Mouse (Mus musculus) T-cell, adult 2 months (primary cell): ENCODE measurements around the gene Pitpnm3.

Experiments used
- DNase-seq: peaks from one replicate; pipeline ENCODE4 v3.0.0; 2022; ENCODE audit warnings: low spot score

Pitpnm3 gene

GRCm38 (mm10) chr11:72050895-72051858 is 84.4 kb downstream of the Pitpnm3 start:
- DNase-seq, result no peak

DNA sequence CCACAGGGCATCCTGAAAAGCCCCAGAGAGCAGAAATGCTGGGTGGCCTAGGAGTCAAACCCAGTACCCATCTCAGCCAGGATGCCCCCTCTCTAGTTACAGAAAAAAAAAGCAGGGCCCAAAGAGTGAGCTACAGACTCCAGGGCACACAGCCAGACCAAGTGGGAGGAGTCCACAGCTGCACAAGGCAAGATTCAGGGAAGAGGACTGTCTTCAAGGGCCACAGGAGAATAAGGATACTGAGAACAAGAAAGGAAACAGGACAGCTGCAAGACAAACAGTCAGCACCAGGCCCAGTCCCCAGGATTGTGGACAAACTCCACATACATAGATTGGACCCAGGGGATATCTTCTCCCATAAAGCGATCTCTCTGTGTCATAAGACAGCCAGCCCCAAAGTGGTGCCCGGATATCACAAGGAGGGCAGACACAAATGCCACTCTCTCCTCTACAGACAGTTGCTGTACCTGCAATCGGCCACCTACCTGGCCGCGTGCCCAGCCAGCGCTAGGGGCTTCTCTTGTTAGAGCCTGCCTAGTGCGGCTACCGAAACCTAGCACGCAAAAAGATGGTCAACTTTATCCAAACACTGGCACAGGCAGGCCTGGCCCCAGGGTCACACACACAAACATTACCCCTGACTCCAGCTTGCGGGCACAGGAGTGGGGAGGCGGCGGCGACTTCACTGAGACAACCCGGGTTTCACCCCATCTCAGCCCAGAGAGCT is 85.2 kb downstream of the Pitpnm3 start:
- DNase-seq, result no peak

GRCm38 (mm10) chr11:72049171-72049759 is 86.3 kb downstream of the Pitpnm3 start:
- DNase-seq, result no peak

- no peak for DNase-seq
These were observed 86.8 kb downstream of the Pitpnm3 start for GRCm38 (mm10) chr11:72048730-72049129.

DNA sequence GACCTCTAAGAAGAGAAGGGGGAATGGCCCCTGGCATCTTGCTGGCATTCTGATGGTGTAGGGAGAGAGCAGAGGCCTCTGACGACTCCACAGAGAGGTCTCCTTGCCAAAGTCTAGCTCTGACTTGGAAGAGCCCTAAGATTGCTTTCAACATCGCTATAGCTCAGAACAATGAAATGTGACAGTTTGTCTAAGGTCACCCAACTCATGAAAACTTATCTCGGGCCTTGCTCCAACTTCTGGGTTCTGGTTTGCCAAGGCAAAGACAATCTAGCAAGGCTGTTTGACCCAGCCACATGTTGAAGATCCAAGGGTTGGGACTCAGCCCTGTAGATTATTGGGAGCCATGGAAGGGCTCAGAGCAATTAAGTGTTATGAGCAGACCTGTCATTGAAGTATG is 91.3 kb downstream of the Pitpnm3 start:
- no peak for DNase-seq

DNA sequence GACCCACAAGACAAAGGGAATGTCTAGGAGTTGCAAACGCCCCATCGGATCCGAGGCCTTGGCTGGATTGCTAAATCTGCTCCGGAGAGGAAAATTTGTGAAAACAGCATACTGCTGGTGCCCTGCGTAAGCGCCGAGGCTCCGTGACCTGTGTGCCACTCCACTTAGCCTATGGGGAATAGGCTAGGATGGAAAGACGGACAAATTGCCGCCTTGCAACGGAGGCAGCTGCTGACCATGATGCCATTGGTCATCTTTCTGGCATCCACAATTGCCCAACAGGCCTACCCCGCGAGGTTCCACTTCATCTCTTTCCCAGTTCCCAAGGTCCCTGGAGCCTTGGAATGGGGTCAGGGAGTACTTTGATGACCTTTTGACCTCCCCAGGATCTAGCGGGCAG is 92.9 kb downstream of the Pitpnm3 start:
- no peak for DNase-seq

DNA sequence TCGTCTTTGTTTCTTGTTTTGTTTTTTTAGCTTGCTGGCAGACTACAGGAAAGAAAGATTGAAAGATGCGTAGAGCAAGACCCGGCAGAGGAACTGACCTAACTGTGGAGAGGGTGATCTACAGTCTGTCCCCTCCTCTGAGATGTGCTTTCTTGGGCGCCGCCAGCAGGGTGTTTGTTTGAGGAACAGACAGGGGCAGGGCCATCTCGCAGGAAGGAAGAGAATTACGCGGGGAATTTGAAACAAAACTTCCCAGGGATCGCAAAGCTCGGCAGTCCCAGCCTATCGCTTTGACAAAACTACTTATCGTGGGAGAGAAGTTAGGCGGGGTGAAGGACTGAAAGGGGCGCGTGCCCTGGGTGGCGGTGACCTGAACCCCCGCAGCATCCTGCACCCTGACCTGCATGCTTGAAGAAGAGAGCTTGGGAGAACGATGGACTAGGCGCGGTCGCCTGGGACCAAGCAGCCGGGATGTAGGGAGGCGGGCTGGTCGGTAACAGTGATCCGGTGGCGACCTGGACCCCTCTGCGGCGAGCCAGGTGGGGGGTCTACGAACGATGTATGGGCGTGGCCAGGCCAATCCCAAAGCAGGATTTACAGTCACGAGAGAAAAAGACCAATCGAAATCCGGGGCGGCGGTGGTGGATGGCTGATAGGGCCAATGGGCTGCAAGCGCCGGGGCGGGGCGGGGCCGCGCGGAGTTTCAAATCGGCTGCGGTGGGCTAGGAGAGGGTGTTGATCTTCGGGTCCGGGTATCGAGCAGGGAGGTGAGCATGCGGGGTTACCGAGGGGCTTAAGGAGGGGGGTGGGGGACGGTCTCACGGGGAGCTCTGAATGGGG is 93.6 kb downstream of the Pitpnm3 start, which contains the start of gene Pimreg:
Pimreg (plus strand) TSS at position 265 of the 840 bp plus-strand sequence.
- peak; percentile 68 for DNase-seq

DNA sequence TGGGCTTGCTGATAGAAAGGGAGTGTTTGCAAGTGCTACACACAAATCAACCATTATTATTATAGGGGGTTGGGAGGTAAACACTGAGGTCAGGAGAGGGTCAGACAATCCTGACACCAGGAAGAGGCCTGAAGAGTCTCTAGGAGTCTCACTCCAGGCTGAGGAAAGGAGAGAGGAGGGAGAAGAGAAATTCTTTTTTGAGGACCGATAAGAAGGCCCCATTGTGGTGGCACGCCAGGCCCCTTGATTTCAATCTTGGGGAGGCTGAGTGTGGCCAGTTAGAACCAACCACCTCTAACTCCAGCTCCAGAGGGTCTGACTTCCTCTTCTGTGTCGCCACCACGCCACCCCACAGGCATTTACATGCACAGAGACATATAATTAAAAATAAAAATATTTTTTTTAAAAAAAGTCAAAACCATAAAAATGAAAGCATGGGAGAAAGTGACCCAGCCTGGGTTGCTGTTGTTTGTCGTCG is 94.2 kb downstream of the Pitpnm3 start:
- no peak for DNase-seq

- no peak for DNase-seq
These were observed 95.8 kb downstream of the Pitpnm3 start for GRCm38 (mm10) chr11:72039599-72040386.

DNA sequence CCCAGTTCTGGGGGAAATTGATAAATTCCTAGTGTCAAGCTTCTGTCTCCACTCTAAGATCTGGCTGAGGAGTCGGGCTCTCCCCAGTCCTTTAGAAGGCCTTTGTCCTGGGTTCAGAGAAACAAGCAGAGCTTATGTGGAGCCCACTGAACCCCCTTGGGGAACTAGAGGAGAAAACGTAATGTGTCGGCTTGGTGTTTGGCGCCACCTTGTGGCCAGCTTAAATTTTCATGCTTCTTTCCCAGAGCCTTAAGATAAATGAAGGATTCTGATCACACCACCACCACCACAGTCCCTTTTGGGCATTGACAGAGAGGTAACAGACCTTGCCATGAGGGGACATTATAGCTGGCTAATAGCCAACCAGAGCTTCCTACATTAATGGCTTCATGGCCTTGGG is 97.6 kb downstream of the Pitpnm3 start:
- peak; percentile 47 for DNase-seq

DNA sequence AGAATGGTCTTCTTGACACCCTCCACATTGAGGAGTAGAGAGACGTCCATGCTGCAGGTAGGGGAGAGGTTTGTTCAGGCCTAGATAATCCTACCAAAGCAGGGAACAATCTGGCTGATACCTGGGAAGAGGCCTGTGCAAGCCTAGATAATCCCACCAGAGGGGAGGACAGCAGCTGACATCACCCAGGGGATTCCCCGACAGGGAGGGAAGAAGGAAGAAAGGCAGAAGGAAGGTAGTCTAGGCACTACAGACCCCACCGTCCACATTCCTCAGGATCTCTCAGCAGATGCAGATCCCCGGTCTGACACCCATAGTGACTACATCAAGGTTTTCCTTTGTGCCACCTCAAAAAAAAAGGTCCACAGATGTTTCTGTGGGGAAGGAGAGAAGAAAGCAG is 98.2 kb downstream of the Pitpnm3 start, which contains the start of gene Aipl1:
Aipl1 (minus strand) TSS at position 101 of the 400 bp plus-strand sequence.
- no peak for DNase-seq

DNA sequence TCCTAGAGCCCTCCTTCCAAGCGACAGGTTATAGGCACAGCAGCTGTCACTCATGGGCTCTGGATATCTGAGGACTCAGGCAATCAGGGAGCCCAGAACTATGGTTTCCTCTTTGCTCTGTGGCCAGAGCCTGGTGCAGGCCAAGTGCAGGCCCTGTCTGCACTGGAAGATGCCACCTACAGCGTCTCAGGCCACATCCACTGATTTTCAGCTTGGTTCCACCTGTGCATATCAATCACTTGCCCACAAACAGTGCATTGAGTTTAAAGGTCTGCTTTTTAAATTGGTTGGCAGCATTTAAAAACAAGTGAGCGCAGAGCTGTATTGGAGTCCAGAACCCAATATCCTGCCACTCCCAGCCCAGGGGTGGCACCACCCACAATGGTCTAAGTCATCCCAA is 103.0 kb downstream of the Pitpnm3 start:
- DNase-seq, result no peak

- DNase-seq, result no peak
These were observed 103.5 kb downstream of the Pitpnm3 start for GRCm38 (mm10) chr11:72032091-72032490.

DNA sequence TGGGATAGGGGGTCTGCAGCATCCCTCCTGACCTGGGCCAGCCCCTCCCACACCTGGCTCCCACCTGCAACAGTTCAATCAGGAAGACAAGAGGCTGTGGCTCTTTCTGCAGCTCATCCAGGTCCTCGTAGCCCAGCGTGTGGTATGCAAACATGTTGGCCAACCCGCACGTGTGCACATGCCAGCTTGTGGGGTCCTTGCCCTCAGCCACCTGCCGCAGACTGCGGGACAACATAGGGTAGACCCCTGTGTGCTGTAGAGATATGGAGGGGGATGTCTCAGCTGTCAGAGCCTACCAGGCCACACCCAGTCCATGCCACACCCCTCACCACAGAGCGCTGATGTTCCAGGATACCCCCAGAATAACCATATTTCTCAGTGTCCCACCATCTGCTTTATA is 104.2 kb downstream of the Pitpnm3 start:
- no peak for DNase-seq

DNA sequence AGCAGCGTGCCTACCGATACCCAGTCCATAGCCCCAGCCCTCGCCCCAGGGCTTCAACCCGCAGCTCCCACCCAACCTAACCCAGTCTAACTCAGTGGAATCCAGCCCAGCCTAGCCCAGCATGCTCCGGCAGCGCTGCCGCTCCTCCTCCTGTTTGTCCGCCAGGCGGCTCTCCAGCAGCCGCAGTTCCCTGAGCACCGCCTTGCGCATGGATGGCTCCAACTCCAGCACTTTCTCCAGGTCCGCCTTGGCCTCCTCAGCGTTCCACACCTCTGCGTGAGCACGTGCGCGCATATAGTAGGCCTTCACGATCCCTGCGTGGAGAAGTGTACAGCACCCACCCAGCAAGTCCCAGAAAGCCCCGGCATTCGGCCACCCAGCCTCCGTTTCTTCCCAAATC is 106.4 kb downstream of the Pitpnm3 start:
- DNase-seq, result no peak

GRCm38 (mm10) chr11:72027836-72028235 is 107.7 kb downstream of the Pitpnm3 start:
- no peak for DNase-seq

GRCm38 (mm10) chr11:72026516-72026915 is 109.1 kb downstream of the Pitpnm3 start:
- DNase-seq, result no peak

DNA sequence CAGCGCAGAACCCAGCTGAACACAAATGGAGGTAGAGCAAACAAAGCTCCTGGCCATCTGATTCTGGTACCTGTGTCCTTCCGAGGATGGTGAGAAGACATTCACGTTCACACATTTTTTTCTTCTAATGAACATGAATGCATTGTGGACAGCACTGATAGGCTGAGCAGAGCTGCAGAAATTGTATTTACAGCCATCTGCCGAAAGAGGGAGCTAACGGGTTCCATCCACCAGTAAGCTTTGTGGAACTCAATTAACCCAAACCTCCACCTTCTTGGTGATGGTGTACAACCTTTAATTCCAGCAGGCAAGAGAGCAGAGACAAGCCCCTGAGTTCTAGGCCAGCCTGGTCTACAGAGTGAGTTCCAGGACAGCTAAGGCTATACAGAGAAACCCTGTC is 109.7 kb downstream of the Pitpnm3 start:
- no peak for DNase-seq

DNA sequence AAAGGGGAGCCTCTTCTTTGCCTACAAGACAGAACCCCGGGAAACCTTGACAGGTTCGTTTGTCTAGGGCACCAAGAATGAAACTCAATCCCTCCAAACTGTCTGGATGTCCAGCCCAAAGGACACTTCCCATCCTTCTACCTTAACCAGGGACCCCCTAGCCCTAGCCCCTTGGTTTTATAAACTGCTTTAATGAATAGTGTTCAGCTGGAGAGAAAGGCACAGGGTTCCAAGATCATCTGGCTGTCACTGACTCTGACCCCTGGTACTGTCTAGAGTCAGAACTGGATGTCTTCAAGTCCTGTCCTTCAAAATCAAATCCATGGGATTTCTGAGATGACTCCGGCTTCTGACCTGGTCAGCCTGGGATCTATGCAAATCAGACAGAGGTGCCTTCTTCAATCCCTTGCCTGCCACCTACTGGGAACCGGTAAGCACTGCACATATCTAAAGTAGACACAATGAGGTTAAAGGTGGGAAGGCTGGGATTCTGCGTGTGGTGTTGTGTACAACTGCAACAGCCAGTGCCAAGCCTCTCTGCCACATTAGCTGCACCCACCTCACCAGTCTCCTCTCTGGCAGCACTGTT is 111.3 kb downstream of the Pitpnm3 start:
- DNase-seq, result peak; percentile 29

GRCm38 (mm10) chr11:72023581-72023980 is 112.0 kb downstream of the Pitpnm3 start:
- no peak for DNase-seq
